Mouse (Mus musculus): ENCODE data around the gene Olfr324. TPM values are rescaled to one million over a fixed set of nuclear protein-coding genes. Genes with fewer than 3 reads are reported as not detected.

Olfr324 gene
- total RNA-seq, 2 experiments from 2014 or later: not detected

DNA sequence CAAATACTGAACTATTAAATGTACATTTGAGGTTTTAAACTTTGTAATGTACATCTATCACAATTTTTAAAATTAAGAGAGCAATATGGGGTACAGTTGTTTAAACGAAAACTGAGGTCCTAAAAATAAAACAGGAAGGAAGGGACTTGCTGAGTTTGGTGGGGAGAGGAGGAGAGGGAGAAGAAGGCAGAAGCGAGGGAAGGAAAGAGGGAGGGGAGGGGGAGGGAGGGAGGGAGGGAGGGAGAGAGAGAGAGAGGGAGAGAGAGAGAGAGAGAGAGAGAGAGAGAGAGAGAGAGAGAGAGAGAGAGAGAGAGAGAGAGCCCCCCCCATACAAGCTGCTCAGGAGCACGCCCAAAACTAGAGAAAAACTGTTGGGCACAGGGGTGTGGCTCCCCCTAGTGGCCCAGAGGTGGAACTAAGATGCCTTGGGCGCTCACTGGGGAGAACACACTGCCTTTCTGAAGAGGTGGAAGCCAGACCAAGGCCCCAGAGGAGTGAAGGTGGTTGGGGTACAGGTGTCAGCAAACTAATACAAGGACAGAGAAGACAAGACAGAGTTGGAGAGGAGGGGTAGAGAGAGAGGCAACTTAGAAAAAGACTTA lies 41.6 kb downstream of the Olfr324 start:
- peak; percentile 42 to 43 for DNase-seq

- DNase-seq: no peak
These were observed 43.3 kb downstream of the Olfr324 start for GRCm38 (mm10) chr11:58638176-58638701.

DNA sequence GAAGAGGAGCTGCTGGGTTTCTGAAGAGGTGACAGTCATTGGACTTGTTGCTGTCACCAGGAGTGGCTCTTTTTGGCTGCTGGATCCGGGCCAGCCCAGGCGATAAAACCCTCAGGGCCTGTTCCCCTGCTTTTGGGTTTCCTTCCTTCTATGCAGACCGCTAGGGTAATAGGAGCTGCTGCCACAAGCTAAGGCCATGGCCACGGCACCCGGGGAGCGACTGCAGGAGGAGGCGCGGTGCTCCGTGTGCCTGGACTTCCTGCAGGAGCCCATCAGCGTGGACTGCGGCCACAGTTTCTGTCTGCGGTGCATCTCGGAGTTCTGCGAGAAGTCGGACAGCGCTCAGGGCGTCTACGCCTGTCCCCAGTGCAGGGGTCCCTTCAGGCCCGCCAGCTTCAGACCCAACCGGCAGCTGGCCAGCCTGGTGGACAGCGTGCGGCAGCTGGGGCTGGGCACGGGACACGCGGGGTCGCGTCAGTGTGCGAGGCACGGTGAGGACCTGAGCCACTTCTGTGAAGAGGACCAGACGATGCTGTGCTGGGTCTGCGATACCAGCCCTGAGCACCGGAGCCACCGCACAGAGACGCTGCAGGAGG lies 45.5 kb downstream of the Olfr324 start, which contains the start of gene Trim58:
Trim58 (plus strand) TSS at position 194 of the 596 bp plus-strand sequence.
- DNase-seq: no peak

DNA sequence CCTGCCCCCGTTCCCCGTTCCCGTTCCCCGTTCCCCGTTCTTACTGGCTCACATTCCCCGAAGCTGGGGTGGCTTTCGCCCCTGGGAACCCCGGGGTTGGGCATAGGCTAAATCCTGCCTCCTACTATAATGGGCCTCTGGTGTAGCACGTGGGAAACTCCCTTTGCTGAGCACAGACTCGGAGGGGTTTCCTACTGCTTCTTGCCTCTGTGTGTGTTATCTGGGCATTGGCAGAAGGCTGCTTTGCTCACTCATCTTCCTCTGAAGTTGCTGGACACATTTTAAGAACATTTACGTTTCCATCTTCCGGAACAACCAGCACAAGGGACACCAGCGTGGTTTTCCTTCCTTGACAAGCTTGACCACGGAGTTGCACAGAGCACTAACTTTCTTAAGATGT lies 46.1 kb downstream of the Olfr324 start:
- DNase-seq: no peak

GRCm38 (mm10) chr11:58641638-58642358 lies 46.9 kb downstream of the Olfr324 start:
- no peak for DNase-seq

DNA sequence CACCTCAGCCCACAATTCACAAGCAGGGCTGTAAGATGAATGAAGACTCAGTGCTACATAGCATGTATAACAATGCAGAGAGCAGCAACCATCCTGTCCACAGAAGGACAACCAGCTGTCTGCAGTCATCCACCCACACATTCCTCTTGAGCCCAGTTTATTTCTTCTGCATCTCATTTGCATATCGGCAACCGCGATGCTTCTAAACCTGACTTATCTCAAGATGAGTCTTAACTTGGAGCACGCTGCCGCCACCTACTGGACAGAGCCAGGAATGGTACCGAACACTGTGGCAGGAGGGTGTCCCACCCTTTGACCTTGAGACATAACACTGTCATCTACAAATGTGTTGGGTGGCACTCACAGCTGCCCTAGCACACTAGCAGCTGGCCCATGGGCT lies 48.4 kb downstream of the Olfr324 start:
- DNase-seq: peak in 1 of 2 experiments; percentile 19

Other genes starting within 250 kb of the Olfr324 start
- under 1 TPM in 1 of 2 experiments, not detected in 1; 0.30 TPM for gene Lypd8, start 216.1 kb upstream of the Olfr324 start, total RNA-seq (2021)
- gene 1810065E05Rik, start 174.0 kb upstream of the Olfr324 start, total RNA-seq (2021): not detected
- not detected for gene Gm12253, start 162.6 kb upstream of the Olfr324 start, total RNA-seq (2021)
- not detected for gene Lypd9, start 142.2 kb upstream of the Olfr324 start, total RNA-seq (2021)
- not detected for gene Olfr30, start 132.8 kb upstream of the Olfr324 start, total RNA-seq (2021)
- not detected for gene Olfr332, start 102.6 kb upstream of the Olfr324 start, total RNA-seq (2021)
- not detected for gene Olfr331, start 92.5 kb upstream of the Olfr324 start, total RNA-seq (2021)
- not detected for gene Olfr330, start 60.3 kb upstream of the Olfr324 start, total RNA-seq (2021)
- not detected for gene Olfr329-ps, start 48.7 kb upstream of the Olfr324 start, total RNA-seq (2021)
- under 1 TPM in 1 of 2 experiments, not detected in 1; 0.15 TPM for gene Olfr328, start 39.5 kb upstream of the Olfr324 start, total RNA-seq (2021)
- gene Olfr224, start 24.6 kb upstream of the Olfr324 start, total RNA-seq (2021): not detected
- gene Olfr325, start 17.4 kb upstream of the Olfr324 start, total RNA-seq (2021): not detected
- not detected for gene 2210407C18Rik, start 21.0 kb downstream of the Olfr324 start, total RNA-seq (2021)
- gene Olfr323, start 35.4 kb downstream of the Olfr324 start, total RNA-seq (2021): not detected
- not detected for gene Trim58, start 45.4 kb downstream of the Olfr324 start, total RNA-seq (2021)
- not detected for gene Olfr322, start 63.7 kb downstream of the Olfr324 start, total RNA-seq (2021)
- gene Olfr320, start 86.0 kb downstream of the Olfr324 start, total RNA-seq (2021): not detected
- gene Olfr319, start 104.0 kb downstream of the Olfr324 start, total RNA-seq (2021): not detected
- gene Olfr318, start 128.9 kb downstream of the Olfr324 start, total RNA-seq (2021): not detected
- under 1 TPM in 1 of 2 experiments, not detected in 1; 0.20 TPM for gene Olfr317, start 144.1 kb downstream of the Olfr324 start, total RNA-seq (2021)
- under 1 TPM; 0.45 to 0.48 TPM for gene Olfr316, start 157.6 kb downstream of the Olfr324 start, total RNA-seq (2021)
- gene Olfr315, start 178.1 kb downstream of the Olfr324 start, total RNA-seq (2021): not detected
- not detected for gene Olfr314, start 187.8 kb downstream of the Olfr324 start, total RNA-seq (2021)
- gene Fam183b, start 206.8 kb downstream of the Olfr324 start, total RNA-seq (2021): 1 to 10 TPM; 5.9 to 7.5 TPM
- gene Olfr313, start 219.9 kb downstream of the Olfr324 start, total RNA-seq (2021): not detected
- not detected for gene Olfr312, start 234.1 kb downstream of the Olfr324 start, total RNA-seq (2021)
- gene Olfr311, start 244.1 kb downstream of the Olfr324 start, total RNA-seq (2021): not detected

All from layer of hippocampus, postnatal 36 days (tissue).